Mouse (Mus musculus) heart, embryonic 16.5 days (tissue): Measurements from ENCODE around the gene Dnaic1. TPM values are rescaled to one million over a fixed set of nuclear protein-coding genes. Genes with fewer than 3 reads are reported as not detected.
A peak's percentile ranks its signal among the peaks of the same experiment; 100 is the strongest.

Source experiments
- ATAC-seq: fragments of 200-750 bp; cut with Nextera tagmentation; replicated peaks from 2 replicates; pipeline ENCODE4 v1.8.0; 2017; ENCODE audit warnings: moderate number of reproducible peaks; ENCODE audit not compliant: insufficient read depth, low FRiP score; ENCODE audit errors: extremely low read depth
- H3K27ac ChIP-seq: fragments of 300-500 bp; sonication (generic); 2 replicates; pipeline ENCODE4 v1.5.1; 2014; ENCODE audit warnings: mild to moderate bottlenecking, low read length, control low read depth, moderate library complexity
- H3K27me3 ChIP-seq: fragments of 300-500 bp; sonication (generic); 2 replicates; pipeline ENCODE4 v1.6.1; 2014; ENCODE audit warnings: low read length, mixed read lengths; ENCODE audit not compliant: control insufficient read depth, insufficient read depth
- H3K36me3 ChIP-seq: fragments of 300-500 bp; sonication (generic); 2 replicates; pipeline ENCODE4 v1.6.1; 2014; ENCODE audit not compliant: control insufficient read depth, insufficient read depth
- H3K4me1 ChIP-seq: fragments of 300-500 bp; sonication (generic); 2 replicates; pipeline ENCODE4 v1.6.1; 2014; ENCODE audit warnings: low read length, mixed read lengths; ENCODE audit not compliant: control insufficient read depth, insufficient read depth
- H3K4me2 ChIP-seq: fragments of 300-500 bp; sonication (generic); 2 replicates; pipeline ENCODE4 v1.6.1; 2014; ENCODE audit warnings: low read depth, mild to moderate bottlenecking, control low read depth, low read length
- H3K4me3 ChIP-seq: fragments of 300-500 bp; sonication (generic); 2 replicates; pipeline ENCODE4 v1.5.1; 2014; ENCODE audit warnings: mild to moderate bottlenecking, control low read depth, low read length
- H3K9ac ChIP-seq: fragments of 300-500 bp; sonication (generic); 2 replicates; pipeline ENCODE4 v1.6.1; 2014; ENCODE audit warnings: low read length, control low read depth
- H3K9me3 ChIP-seq: fragments of 300-500 bp; sonication (generic); replicated peaks from 2 replicates; pipeline ENCODE4 v1.6.1; 2016; ENCODE audit warnings: low read length; ENCODE audit not compliant: control insufficient read depth
- WGBS: fragments of 180-500 bp; shearing (Covaris S2); extraction: QIAGEN DNeasy Blood & Tissue Kit; methylation state at CpG from one replicate; pipeline ENCODE4 v1.1.7; 2014; 5-methylcytosine and 5-hydroxymethylcytosine counted together
- polyA plus RNA-seq: library from polyadenylated mRNA; unstranded; fragments of >200 nt; fragmentation: Nextera tagmentation; extraction: Ambion mirVana; gene quantifications from 2 replicates; pipeline ENCODE4 v1.2.1, GENCODE M21; 2015

The Dnaic1 gene
- polyA plus RNA-seq, 1 experiment from 2014 or later, result 2.6 TPM

- no peaks in the 10 kb centered on the region for H3K9me3 ChIP-seq
- no peak overlapping the region for H3K4me2 ChIP-seq
- H3K27me3 ChIP-seq, result no peaks in the 10 kb centered on the region
- H3K9ac ChIP-seq, result no peak overlapping the region
- H3K27ac ChIP-seq, result no peak overlapping the region
- no peaks in the 10 kb centered on the region for H3K4me1 ChIP-seq
- ATAC-seq, result no peak
- 55% methylated on average over 4 of the region's 4 CpGs for WGBS
- no peak overlapping the region for H3K4me3 ChIP-seq
- H3K36me3 ChIP-seq, result no peaks in the 10 kb centered on the region
Observed at GRCm38 (mm10) chr4:41648157-41648556, 78.6 kb downstream of the Dnaic1 start.

GRCm38 (mm10) chr4:41648627-41649026 is 79.1 kb downstream of the Dnaic1 start:
- H3K36me3 ChIP-seq, result no peaks in the 10 kb centered on the region
- H3K27me3 ChIP-seq, result no peaks in the 10 kb centered on the region
- no peak overlapping the region for H3K27ac ChIP-seq
- no peak overlapping the region for H3K9ac ChIP-seq
- no peaks in the 10 kb centered on the region for H3K4me1 ChIP-seq
- WGBS, result 61% methylated on average over 7 of the region's 7 CpGs
- H3K4me2 ChIP-seq, result no peak overlapping the region
- H3K9me3 ChIP-seq, result no peaks in the 10 kb centered on the region
- ATAC-seq, result no peak
- no peak overlapping the region for H3K4me3 ChIP-seq

DNA sequence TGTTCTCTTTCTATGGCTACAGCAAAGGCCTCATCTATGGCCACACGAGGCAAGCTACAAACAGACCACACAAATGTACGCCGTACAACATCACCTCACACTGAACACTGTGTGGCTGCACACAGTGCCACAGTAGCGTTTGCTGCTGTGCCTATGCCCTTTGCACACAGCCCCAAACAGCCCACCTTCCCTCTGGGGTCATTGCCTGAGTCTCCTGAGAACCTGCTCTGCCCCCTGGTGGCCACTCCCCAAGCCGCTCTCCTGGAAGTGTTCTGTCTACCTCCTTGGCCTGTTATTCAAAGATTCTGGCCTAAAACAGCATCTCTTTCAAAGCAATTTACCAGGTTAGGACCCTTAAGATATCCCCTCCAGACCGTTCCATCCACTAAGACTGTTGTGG is 83.7 kb downstream of the Dnaic1 start:
- Histone ChIP-seq H3K36me3 (no peaks in the 10 kb centered on the region), H3K27me3 (peaks cover 2% of the 10 kb centered on the region; the same call in 1 of the 2 replicates), H3K4me2 (no peak overlapping the region), H3K9ac (no peak overlapping the region), H3K4me1 (peaks cover 2% of the 10 kb centered on the region; the same call in 1 of the 2 replicates), H3K9me3 (no peaks in the 10 kb centered on the region), H3K27ac (no peak overlapping the region), H3K4me3 (no peak overlapping the region)
- no peak; the same call in 1 of the 2 replicates for ATAC-seq
- WGBS, result 47% methylated on average over 6 of the region's 6 CpGs

DNA sequence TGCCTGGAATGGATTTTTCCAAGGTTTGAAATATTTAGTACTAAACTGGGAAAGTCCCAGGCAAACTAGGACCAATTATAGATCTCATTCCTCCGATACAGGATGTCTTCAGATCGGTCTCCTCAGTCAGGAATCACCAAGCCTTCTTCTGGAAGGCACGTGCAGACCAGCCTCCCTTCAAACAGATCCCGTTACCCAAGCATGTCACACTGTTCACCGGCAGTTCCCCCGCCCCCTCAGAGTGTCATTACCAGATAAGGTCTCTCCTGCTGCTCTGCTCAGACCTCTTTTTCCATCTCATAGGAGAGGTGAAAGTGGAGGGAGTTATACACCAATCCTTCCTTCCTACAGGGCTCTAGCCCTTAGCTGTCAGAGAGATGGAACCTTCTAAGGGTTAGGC is 84.2 kb downstream of the Dnaic1 start:
- WGBS, result 46% methylated on average over 6 of the region's 6 CpGs
- Histone ChIP-seq H3K36me3 (no peaks in the 10 kb centered on the region), H3K4me1 (peaks cover 4% of the 10 kb centered on the region), H3K27me3 (peaks cover 2% of the 10 kb centered on the region), H3K9ac (no peak overlapping the region), H3K4me2 (no peak overlapping the region), H3K27ac (no peak overlapping the region), H3K9me3 (no peaks in the 10 kb centered on the region), H3K4me3 (no peak overlapping the region)
- no peak for ATAC-seq

DNA sequence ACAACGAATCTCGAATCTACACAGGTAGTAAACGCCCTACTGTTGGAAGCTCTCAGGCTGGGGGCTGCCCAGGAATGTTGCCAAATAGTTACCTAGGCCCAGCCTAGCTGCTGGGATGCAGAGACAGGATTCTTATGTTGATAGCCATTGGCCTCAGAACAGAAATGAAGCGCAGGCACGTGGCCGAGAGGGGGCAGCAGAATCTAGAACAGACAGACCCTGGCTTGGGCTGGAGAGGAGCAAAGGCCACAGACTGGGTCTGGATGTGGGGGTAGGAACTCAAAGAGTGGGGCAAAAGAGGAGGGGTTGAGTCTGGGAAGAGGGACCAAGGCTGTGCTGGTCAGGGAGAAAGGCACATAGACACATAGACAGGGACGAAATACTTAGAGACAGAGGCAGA is 84.6 kb downstream of the Dnaic1 start:
- H3K27ac ChIP-seq, result no peak overlapping the region
- ATAC-seq, result 0 out of 2 replicates have a peak, but pooled peaks have one; percentile 3
- H3K4me1 ChIP-seq, result peaks cover 7% of the 10 kb centered on the region
- no peaks in the 10 kb centered on the region for H3K9me3 ChIP-seq
- no peak overlapping the region for H3K4me3 ChIP-seq
- no peak overlapping the region for H3K4me2 ChIP-seq
- WGBS, result 19% methylated on average over 7 of the region's 7 CpGs
- H3K36me3 ChIP-seq, result no peaks in the 10 kb centered on the region
- peaks cover 7% of the 10 kb centered on the region for H3K27me3 ChIP-seq
- H3K9ac ChIP-seq, result no peak overlapping the region

DNA sequence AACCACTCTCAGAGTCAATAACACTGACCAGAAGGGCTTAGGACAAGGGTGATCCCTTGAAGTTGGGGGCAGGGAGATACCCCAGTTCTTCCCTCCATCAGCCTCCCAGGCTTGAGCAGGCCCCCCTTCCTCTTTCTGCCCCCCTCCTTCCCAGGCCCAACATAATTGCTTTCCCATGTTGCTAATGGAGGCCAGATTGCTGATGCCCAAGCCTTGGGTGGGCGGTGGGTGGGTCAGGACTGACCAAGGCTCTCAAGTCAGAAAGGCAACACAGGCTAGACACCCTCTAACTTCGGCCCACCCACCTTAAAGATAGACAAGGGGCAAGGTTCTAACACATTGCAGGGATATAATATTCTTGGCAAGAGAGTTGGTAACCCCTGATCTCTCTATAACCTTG is 86.0 kb downstream of the Dnaic1 start:
- Histone ChIP-seq H3K4me3 (no peak overlapping the region), H3K36me3 (no peaks in the 10 kb centered on the region), H3K4me1 (peaks cover 7% of the 10 kb centered on the region), H3K9me3 (no peaks in the 10 kb centered on the region), H3K4me2 (no peak overlapping the region), H3K27ac (no peak overlapping the region), H3K9ac (no peak overlapping the region), H3K27me3 (peaks cover 14% of the 10 kb centered on the region)
- WGBS, result 82% methylated on average over 2 of the region's 2 CpGs
- ATAC-seq, result no peak

GRCm38 (mm10) chr4:41658566-41659384 is 89.2 kb downstream of the Dnaic1 start:
- Histone ChIP-seq H3K4me2 (no peak overlapping the region), H3K27ac (no peak overlapping the region), H3K9me3 (no peaks in the 10 kb centered on the region), H3K9ac (no peak overlapping the region), H3K4me1 (peaks cover 10% of the 10 kb centered on the region), H3K4me3 (no peak overlapping the region), H3K36me3 (no peaks in the 10 kb centered on the region), H3K27me3 (peaks cover 16% of the 10 kb centered on the region)
- ATAC-seq, result no peak
- 25% methylated on average over 16 of the region's 25 CpGs for WGBS

DNA sequence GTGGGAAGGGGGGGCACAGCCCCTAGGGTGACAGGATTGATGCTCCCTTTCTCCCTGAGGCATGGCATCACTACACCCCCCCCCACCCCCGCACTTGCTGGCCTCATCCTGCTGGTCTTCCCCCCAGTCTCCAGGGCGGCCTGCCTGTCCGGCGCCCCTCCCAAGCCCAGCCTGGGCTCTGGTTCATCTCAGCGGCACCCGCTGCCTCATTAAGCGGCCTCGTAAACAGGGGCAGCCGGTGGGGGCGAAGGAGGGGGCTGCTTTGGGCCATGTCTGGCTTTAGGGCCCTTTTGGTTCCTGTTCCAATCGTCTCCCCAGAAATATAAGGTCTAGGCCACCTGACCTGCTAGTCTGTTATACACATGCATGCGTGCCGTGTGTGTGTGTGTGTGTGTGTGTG is 90.0 kb downstream of the Dnaic1 start:
- no peaks in the 10 kb centered on the region for H3K9me3 ChIP-seq
- no peak overlapping the region for H3K4me2 ChIP-seq
- no peak overlapping the region for H3K4me3 ChIP-seq
- peaks cover 11% of the 10 kb centered on the region for H3K4me1 ChIP-seq
- 60% methylated on average over 12 of the region's 13 CpGs for WGBS
- no peak overlapping the region for H3K9ac ChIP-seq
- ATAC-seq, result no peak
- no peaks in the 10 kb centered on the region for H3K36me3 ChIP-seq
- H3K27ac ChIP-seq, result no peak overlapping the region
- H3K27me3 ChIP-seq, result peaks cover 16% of the 10 kb centered on the region

GRCm38 (mm10) chr4:41660851-41661430 is 91.4 kb downstream of the Dnaic1 start:
- no peaks in the 10 kb centered on the region for H3K9me3 ChIP-seq
- no peak overlapping the region for H3K4me3 ChIP-seq
- H3K27ac ChIP-seq, result no peak overlapping the region
- H3K4me1 ChIP-seq, result peaks cover 21% of the 10 kb centered on the region
- no peaks in the 10 kb centered on the region for H3K36me3 ChIP-seq
- no peak overlapping the region for H3K4me2 ChIP-seq
- H3K27me3 ChIP-seq, result peaks cover 16% of the 10 kb centered on the region
- WGBS, result 37% methylated on average over 11 of the region's 11 CpGs
- no peak for ATAC-seq
- H3K9ac ChIP-seq, result no peak overlapping the region
